Mouse (Mus musculus) erythroblast, embryonic 14.5 days (primary cell): ENCODE results near the gene Wdr18.

Source experiments
- GATA1 ChIP-seq: IDR thresholded peaks from 2 replicates; pipeline ENCODE4 v1.6.1; 2012; ENCODE audit warnings: low read length, inconsistent platforms, mixed read lengths
- TAL1 ChIP-seq: IDR thresholded peaks from 3 replicates; pipeline ENCODE4 v1.6.1; 2012; ENCODE audit warnings: low read length, inconsistent platforms, mixed read lengths

DNA sequence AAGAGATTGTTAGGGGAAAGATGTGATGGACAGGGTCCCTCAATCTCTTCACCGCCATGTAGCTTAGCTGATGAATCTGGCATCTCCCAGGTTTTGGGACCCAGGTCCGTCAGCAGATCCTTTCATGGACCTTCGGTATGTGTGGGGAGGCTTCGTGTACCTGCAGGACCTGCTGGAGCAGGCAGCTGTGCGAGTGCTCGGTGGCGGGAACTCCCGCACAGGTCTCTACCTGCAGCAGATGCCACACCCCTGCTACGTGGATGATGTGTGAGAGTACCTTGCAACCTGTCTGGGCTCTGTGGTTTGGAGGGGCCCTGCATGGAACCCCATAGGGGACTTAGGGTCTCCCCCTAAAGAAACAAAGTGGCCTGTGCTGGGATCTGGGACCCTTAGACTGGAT lies 42.0 kb downstream of the Wdr18 start:
- no peak for TF ChIP-seq GATA1
- no peak for TF ChIP-seq TAL1
